Mouse (Mus musculus): ENCODE measurements around the gene Sypl.
A peak's percentile ranks its signal among the peaks of the same experiment; 100 is the strongest.

The Sypl gene

GRCm38 (mm10) chr12:32944884-32945454, 8.7 kb upstream of the Sypl start:
- DNase-seq = no peak

- no peak for DNase-seq
Measured at GRCm38 (mm10) chr12:32946376-32946775, 7.3 kb upstream of the Sypl start.

- DNase-seq = peak; percentile 70
Measured at GRCm38 (mm10) chr12:32952416-32952815, 1.3 kb upstream of the Sypl start.

- DNase-seq = no peak
Measured at GRCm38 (mm10) chr12:32953066-32953465, 625 bp upstream of the Sypl start.

- peak; percentile 80 for DNase-seq
Measured at GRCm38 (mm10) chr12:32954216-32955021, 728 bp downstream of the Sypl start.

- no peak for DNase-seq
Measured at GRCm38 (mm10) chr12:32955037-32955436, 1.3 kb downstream of the Sypl start.

GRCm38 (mm10) chr12:32957211-32957610, 3.5 kb downstream of the Sypl start:
- peak; percentile 11 for DNase-seq

- no peak for DNase-seq
Measured at GRCm38 (mm10) chr12:32962132-32962531, 8.4 kb downstream of the Sypl start.

GRCm38 (mm10) chr12:32963858-32964257, 10.2 kb downstream of the Sypl start:
- no peak for DNase-seq

GRCm38 (mm10) chr12:32972287-32972686, 18.6 kb downstream of the Sypl start:
- no peak for DNase-seq

GRCm38 (mm10) chr12:32974893-32975292, 21.2 kb downstream of the Sypl start:
- DNase-seq = no peak

GRCm38 (mm10) chr12:32975501-32975900, 21.8 kb downstream of the Sypl start:
- DNase-seq = no peak

GRCm38 (mm10) chr12:32982631-32983030, 28.9 kb downstream of the Sypl start:
- no peak for DNase-seq

GRCm38 (mm10) chr12:32983081-32983480, 29.4 kb downstream of the Sypl start:
- no peak for DNase-seq

- no peak for DNase-seq
Measured at GRCm38 (mm10) chr12:32986284-32986683, 32.6 kb downstream of the Sypl start.

- peak; percentile 23 for DNase-seq
Measured at GRCm38 (mm10) chr12:32989731-32990130, 36.0 kb downstream of the Sypl start.

GRCm38 (mm10) chr12:32994081-32994480, 40.4 kb downstream of the Sypl start:
- no peak for DNase-seq

GRCm38 (mm10) chr12:32995081-32995834, 41.6 kb downstream of the Sypl start:
- DNase-seq = no peak

GRCm38 (mm10) chr12:32998766-32999165, 45.1 kb downstream of the Sypl start:
- no peak for DNase-seq

GRCm38 (mm10) chr12:32999778-33000177, 46.1 kb downstream of the Sypl start:
- peak; percentile 53 for DNase-seq

GRCm38 (mm10) chr12:33000402-33000801, 46.7 kb downstream of the Sypl start:
- DNase-seq = no peak

GRCm38 (mm10) chr12:33003339-33003965, 49.8 kb downstream of the Sypl start:
- DNase-seq = no peak

- no peak for DNase-seq
Measured at GRCm38 (mm10) chr12:33005858-33006257, 52.2 kb downstream of the Sypl start.

All from thymus, postnatal 25 days (tissue).